ENCODE assay signal across 9 mouse cellular contexts in genomic region chr1:192726996-192727624, GRCm38 (mm10). TPM values are rescaled to one million over a fixed set of nuclear protein-coding genes. Genes with fewer than 3 reads are reported as not detected.
DNase-seq lines count a peak whose midpoint lies in the region; ATAC-seq and TF ChIP-seq lines count a peak whose summit lies in the region.
"Had no signal": no experiment of that assay in that cellular context is flagged by ENCODE, and none has a peak within 500 bp of the region (broad histone marks: within the 10 kb centered on the region; RNA-seq: fewer than 3 reads in every experiment).

No protein-coding gene starts in this region.

- H3K27ac ChIP-seq in ES-E14 (ENCODE audit: insufficient read depth, low read depth, low read length, poor library complexity, severe bottlenecking): no peak overlapping the region
- H3K27ac ChIP-seq: heart, embryonic 15.5 days had no signal

- peak; percentile 37 for DNase-seq in ES-E14 (ENCODE audit: low read depth, low spot score)
- peak; percentile 65 for DNase-seq in brain, adult 2 months (ENCODE audit: low read depth, low spot score)
- peak; percentile 64 to 87 for DNase-seq in heart, postnatal 10 days
- peak; percentile 36 to 74 for DNase-seq in kidney, postnatal 36 days
- DNase-seq in lung, postnatal 10 days: peak; percentile 74
- peak; percentile 76 for DNase-seq in retina, postnatal 1 day
- peak; percentile 24 to 55 for DNase-seq in urinary bladder, postnatal 36 days (ENCODE audit: low spot score in 2 of 2)

- no peaks in the 10 kb centered on the region for H3K9me3 ChIP-seq in ES-E14 (ENCODE audit: control insufficient read depth, insufficient read depth, low read depth, low read length)
- H3K9me3 ChIP-seq: heart, embryonic 15.5 days had no signal

- no peak overlapping the region for H3K9ac ChIP-seq in ES-E14 (ENCODE audit: insufficient read depth, low read depth, low read length, poor library complexity, severe bottlenecking)
- H3K9ac ChIP-seq: heart, embryonic 15.5 days had no signal

- intact Hi-C loops in heart, postnatal 10 days (cut with DNase I): loop anchor here (1.0 to 10.0 kb wide), 4 partner anchors 60 to 388 kb away; no protein-coding TSS in a partner anchor

- ATAC-seq in erythroblast, adult 5-6 weeks (replicated peaks; ENCODE audit: low FRiP score, poor library complexity, severe bottlenecking): peak; percentile 76

- H3K36me3 ChIP-seq in ES-E14 (ENCODE audit: control insufficient read depth, insufficient read depth, low read length, poor library complexity, severe bottlenecking): no peaks in the 10 kb centered on the region
- H3K36me3 ChIP-seq: heart, embryonic 15.5 days had no signal

- H3K4me1 ChIP-seq in ES-E14 (ENCODE audit: control insufficient read depth in 2 of 2, insufficient read depth in 2 of 2, low read length in 2 of 2, poor library complexity in 1 of 2): peaks cover 0 to 3% of the 10 kb centered on the region in 2 experiments; a peak in 1 of 4 replicates
- H3K4me1 ChIP-seq: heart, embryonic 15.5 days had no signal

- in situ Hi-C loops in ES-E14 (cut with MboI; ENCODE audit: low sequenced_read_pairs in 2 of 2, unreplicated experiment in 2 of 2): loop anchor here in 1 of 2 experiments (25.0 kb wide), 1 partner anchor 360 kb away; no protein-coding TSS in a partner anchor

- H3K4me3 ChIP-seq in ES-E14 (ENCODE audit: insufficient read depth in 1 of 2, low read depth in 1 of 2, low read length in 2 of 2, poor library complexity in 1 of 2, severe bottlenecking in 1 of 2): no peak overlapping the region
- H3K4me3 ChIP-seq: heart, embryonic 15.5 days had no signal

TF ChIP-seq in ES-E14, 5 proteins besides CTCF, POLR2A, EP300 and RAD21:
- TF ChIP-seq MAFK (IDR thresholded peaks at IDR 0.05; ENCODE audit: insufficient read depth, low read depth, low read length) (no peak), HCFC1 (IDR thresholded peaks at IDR 0.05; ENCODE audit: borderline replicate concordance, insufficient read depth, low read length) (no peak), CHD2 (IDR thresholded peaks at IDR 0.05; ENCODE audit: low read depth, low read length) (no peak), ZNF384 (IDR thresholded peaks at IDR 0.05; ENCODE audit: low read depth, low read length) (no peak), ZC3H11A (IDR thresholded peaks at IDR 0.05; ENCODE audit: borderline replicate concordance, low read depth, low read length) (peak; percentile 81; the same call in 1 of the 2 replicates)
TF ChIP-seq in ES-E14: peak in this region for 1.

RNA-seq across cellular contexts. Expression of gene Hhat, which starts 43.9 kb away (rescaled TPM):
- 2.3 and 2.8 TPM in 2 replicates for total RNA-seq in ES-E14 (2012; rRNA removed)
- 0.63 TPM in 1 of 2 replicates, not detected in the other for total RNA-seq in erythroblast, adult 5-6 weeks (2015; ENCODE audit: low replicate concordance)
- not detected in 2 replicates for total RNA-seq in erythroblast, adult 5-6 weeks (2017; ENCODE audit: low replicate concordance)
- total RNA-seq in heart, postnatal 10 days (2021): 1 to 10 TPM; 3.6 to 4.0 TPM
